Mouse (Mus musculus) limb, embryonic 14.5 days (tissue): ENCODE results near the gene Tnk2. TPM values are rescaled to one million over a fixed set of nuclear protein-coding genes. Genes with fewer than 3 reads are reported as not detected.

Experiments used
- ATAC-seq: fragments of 200-750 bp; cut with Nextera tagmentation; 2 replicates; pipeline ENCODE4 v1.8.0; 2017; ENCODE audit warnings: low read depth, moderate number of reproducible peaks, moderate TSS enrichment; ENCODE audit not compliant: low FRiP score
- DNase-seq: peaks from one replicate; pipeline ENCODE4 v3.0.0-alpha.2; 2015; ENCODE audit warnings: low spot score
- H3K27ac ChIP-seq: fragments of 300-500 bp; sonication (generic); replicated peaks from 2 replicates; pipeline ENCODE4 v1.5.1; 2014; ENCODE audit warnings: low read depth, mild to moderate bottlenecking, low read length, moderate library complexity, mixed read lengths
- H3K27me3 ChIP-seq: fragments of 300-500 bp; sonication (generic); 2 replicates; pipeline ENCODE4 v1.6.1; 2014; ENCODE audit warnings: low read length, mixed read lengths; ENCODE audit not compliant: control insufficient read depth, insufficient read depth
- H3K36me3 ChIP-seq: fragments of 300-500 bp; sonication (generic); 2 replicates; pipeline ENCODE4 v1.6.1; 2014; ENCODE audit warnings: mild to moderate bottlenecking, low read length, moderate library complexity, mixed read lengths; ENCODE audit not compliant: control insufficient read depth, insufficient read depth
- H3K4me1 ChIP-seq: fragments of 300-500 bp; sonication (generic); 2 replicates; pipeline ENCODE4 v1.6.1; 2014; ENCODE audit warnings: antibody characterized with exemption, low read length, mixed read lengths; ENCODE audit not compliant: control insufficient read depth, insufficient read depth
- H3K4me2 ChIP-seq: fragments of 300-500 bp; sonication (generic); replicated peaks from 2 replicates; pipeline ENCODE4 v1.6.1; 2014; ENCODE audit warnings: low read depth, mild to moderate bottlenecking, low read length, moderate library complexity; ENCODE audit not compliant: severe bottlenecking
- H3K4me3 ChIP-seq: fragments of 300-500 bp; sonication (generic); replicated peaks from 2 replicates; pipeline ENCODE4 v1.5.1; 2014; ENCODE audit warnings: low read length
- H3K9ac ChIP-seq: fragments of 300-500 bp; sonication (generic); 2 replicates; pipeline ENCODE4 v1.6.1; 2014; ENCODE audit warnings: mild to moderate bottlenecking, low read depth, low read length, moderate library complexity; ENCODE audit not compliant: severe bottlenecking
- H3K9me3 ChIP-seq: fragments of 300-500 bp; sonication (generic); 2 replicates; pipeline ENCODE4 v1.6.1; 2016; ENCODE audit warnings: low read length; ENCODE audit not compliant: control insufficient read depth
- POLR2A ChIP-seq: fragments of 200-500 bp; IDR thresholded peaks from 2 replicates; pipeline ENCODE4 v1.8.0; 2012; ENCODE audit warnings: inconsistent platforms, mild to moderate bottlenecking, moderate library complexity, borderline replicate concordance; ENCODE audit not compliant: insufficient read depth, insufficient read length; ENCODE audit errors: extremely low read depth
- WGBS: fragments of 180-500 bp; shearing (Covaris S2); extraction: QIAGEN DNeasy Blood & Tissue Kit; methylation state at CpG from one replicate; pipeline ENCODE4 v1.1.7; 2014; 5-methylcytosine and 5-hydroxymethylcytosine counted together
- polyA plus RNA-seq, 2 experiments: library from polyadenylated mRNA; depleted of rRNA in 1 of 2; stranded (reverse) in 1 of 2; unstranded in 1 of 2; fragments of >200 nt; fragmentation: Nextera tagmentation in 1 of 2; extraction: Ambion mirVana in 1 of 2; gene quantifications; 2 replicates each; pipeline versions ENCODE4 v1.2.1 to v1.2.3; 2012 to 2014

Gene Tnk2
- polyA plus RNA-seq, 2 experiments: 16.0 to 98.1 TPM

GRCm38 (mm10) chr16:32668030-32668429 is 24.4 kb downstream of the Tnk2 start:
- no peak for DNase-seq
- H3K36me3 ChIP-seq: peaks cover 54% of the 10 kb centered on the region
- no peak overlapping the region for H3K4me2 ChIP-seq
- H3K27me3 ChIP-seq: no peaks in the 10 kb centered on the region
- ATAC-seq: no peak
- H3K27ac ChIP-seq: no peak overlapping the region
- 63% methylated on average over 10 of the region's 10 CpGs for WGBS
- H3K9me3 ChIP-seq: no peaks in the 10 kb centered on the region
- no peak for TF ChIP-seq POLR2A
- no peaks in the 10 kb centered on the region for H3K4me1 ChIP-seq
- no peak overlapping the region for H3K4me3 ChIP-seq
- H3K9ac ChIP-seq: no peak overlapping the region

- Histone ChIP-seq H3K27ac (no peak overlapping the region), H3K4me3 (no peak overlapping the region), H3K9me3 (no peaks in the 10 kb centered on the region), H3K36me3 (peaks cover 59% of the 10 kb centered on the region), H3K27me3 (no peaks in the 10 kb centered on the region), H3K4me2 (no peak overlapping the region), H3K4me1 (no peaks in the 10 kb centered on the region), H3K9ac (no peak overlapping the region)
- no peak for DNase-seq
- ATAC-seq: no peak
- WGBS: 76% methylated on average over 4 of the region's 4 CpGs
- TF ChIP-seq POLR2A: no peak
These were observed 24.8 kb downstream of the Tnk2 start for GRCm38 (mm10) chr16:32668472-32668871.

GRCm38 (mm10) chr16:32669243-32669642 is 25.6 kb downstream of the Tnk2 start:
- WGBS: 95% methylated on average over 10 of the region's 10 CpGs
- H3K9me3 ChIP-seq: no peaks in the 10 kb centered on the region
- TF ChIP-seq POLR2A: no peak
- no peak overlapping the region for H3K9ac ChIP-seq
- no peak overlapping the region for H3K4me3 ChIP-seq
- DNase-seq: no peak
- ATAC-seq: no peak
- H3K36me3 ChIP-seq: peaks cover 60% of the 10 kb centered on the region
- H3K27me3 ChIP-seq: no peaks in the 10 kb centered on the region
- H3K4me2 ChIP-seq: no peak overlapping the region
- H3K27ac ChIP-seq: no peak overlapping the region
- H3K4me1 ChIP-seq: no peaks in the 10 kb centered on the region

- Histone ChIP-seq H3K4me1 (no peaks in the 10 kb centered on the region), H3K36me3 (peaks cover 65% of the 10 kb centered on the region), H3K27me3 (no peaks in the 10 kb centered on the region), H3K27ac (no peak overlapping the region), H3K9ac (no peak overlapping the region), H3K9me3 (no peaks in the 10 kb centered on the region), H3K4me2 (no peak overlapping the region), H3K4me3 (no peak overlapping the region)
- WGBS: 90% methylated on average over 10 of the region's 10 CpGs
- DNase-seq (no peak), ATAC-seq (no peak)
- TF ChIP-seq POLR2A: no peak
These were observed 26.9 kb downstream of the Tnk2 start for GRCm38 (mm10) chr16:32670354-32671124.

GRCm38 (mm10) chr16:32671206-32671887 is 27.7 kb downstream of the Tnk2 start:
- no peak overlapping the region for H3K4me2 ChIP-seq
- no peak for TF ChIP-seq POLR2A
- 85% methylated on average over 13 of the region's 13 CpGs for WGBS
- H3K4me1 ChIP-seq: no peaks in the 10 kb centered on the region
- H3K36me3 ChIP-seq: peaks cover 71% of the 10 kb centered on the region
- DNase-seq: no peak
- H3K9me3 ChIP-seq: no peaks in the 10 kb centered on the region
- no peak overlapping the region for H3K9ac ChIP-seq
- no peaks in the 10 kb centered on the region for H3K27me3 ChIP-seq
- H3K4me3 ChIP-seq: no peak overlapping the region
- no peak for ATAC-seq
- no peak overlapping the region for H3K27ac ChIP-seq
